Mouse (Mus musculus) kidney, adult 2 months (tissue): ENCODE data around the gene B3gnt9.

Source experiments
- CTCF ChIP-seq: fragments of 200-500 bp; conservative IDR thresholded peaks from 2 replicates; pipeline ENCODE4 v1.5.1; 2011; ENCODE audit warnings: low read depth, mild to moderate bottlenecking, control low read depth, low read length, moderate library complexity, mixed read lengths; ENCODE audit not compliant: insufficient read depth, insufficient read length
- POLR2A ChIP-seq: fragments of 200-500 bp; IDR thresholded peaks from one replicate; pipeline ENCODE4 v1.6.1; 2011; ENCODE audit warnings: low read depth, low read length, control low read depth

DNA sequence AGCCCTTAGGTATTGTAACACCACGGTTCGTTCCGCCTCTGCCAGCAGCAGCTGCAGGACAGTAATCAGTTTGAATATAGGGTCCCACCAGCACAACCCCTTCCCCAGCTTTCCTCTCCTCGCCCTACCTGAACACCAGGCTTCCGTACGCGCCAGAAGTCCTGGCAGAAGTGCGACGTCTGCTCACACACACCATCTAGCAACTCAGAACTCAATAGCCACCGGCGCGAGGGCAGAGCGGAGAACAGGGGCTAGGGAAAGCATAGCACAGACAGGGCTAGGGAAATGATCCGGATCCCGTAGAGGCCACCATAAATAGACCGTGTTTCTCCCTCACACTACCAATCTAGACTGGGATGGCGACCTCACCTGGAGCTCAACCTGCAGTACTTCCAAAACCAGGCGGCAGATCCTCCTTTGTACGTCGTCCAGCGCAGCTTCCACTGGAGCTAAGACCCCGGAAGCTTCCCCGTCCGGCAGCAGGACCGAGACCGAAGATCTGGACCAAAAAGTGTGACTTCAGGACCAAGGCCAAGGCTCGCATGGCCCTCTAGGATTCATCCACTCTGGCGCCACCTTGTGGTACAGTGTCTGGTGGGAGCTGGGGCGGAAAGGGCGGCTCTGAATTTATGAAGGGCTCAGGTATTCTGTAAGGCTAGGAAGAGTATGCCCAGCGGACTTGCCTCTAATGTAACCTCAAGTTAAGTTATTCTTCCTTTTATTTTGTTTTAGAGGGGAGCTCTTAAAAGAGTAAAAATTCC, 35.8 kb upstream of the B3gnt9 start:
- no peak for TF ChIP-seq POLR2A
- peak; percentile 93 for TF ChIP-seq CTCF
